Mouse (Mus musculus) hindbrain, postnatal 0 days (tissue): ENCODE measurements at regions not wholly inside any gene's neighbourhood (a gene's known extent, or its start where the extent isn't known, plus 50 kb on each side); places are given as distances from the start of the nearest gene placed in this dataset.

Experiments used
- ATAC-seq: fragments of 200-750 bp; cut with Nextera tagmentation; 2 replicates; pipeline ENCODE4 v1.8.0; 2017; ENCODE audit warnings: mild to moderate bottlenecking, moderate TSS enrichment, moderate library complexity
- DNase-seq: peaks from one replicate; pipeline ENCODE4 v3.0.0-alpha.2; 2015; ENCODE audit warnings: low spot score
- H3K27ac ChIP-seq: fragments of 300-500 bp; sonication (generic); 2 replicates; pipeline ENCODE4 v1.5.1; 2014; ENCODE audit warnings: mild to moderate bottlenecking
- H3K27me3 ChIP-seq: fragments of 300-500 bp; sonication (generic); 2 replicates; pipeline ENCODE4 v1.6.1; 2014; ENCODE audit warnings: low read length, mixed read lengths; ENCODE audit not compliant: insufficient read depth
- H3K36me3 ChIP-seq: fragments of 300-500 bp; sonication (generic); 2 replicates; pipeline ENCODE4 v1.6.1; 2014; ENCODE audit warnings: low read length, mixed read lengths; ENCODE audit not compliant: insufficient read depth
- H3K4me1 ChIP-seq: fragments of 300-500 bp; sonication (generic); 2 replicates; pipeline ENCODE4 v1.6.1; 2014; ENCODE audit warnings: antibody characterized with exemption, low read length, mixed read lengths; ENCODE audit not compliant: insufficient read depth
- H3K4me2 ChIP-seq: fragments of 300-500 bp; sonication (generic); 2 replicates; pipeline ENCODE4 v1.6.1; 2014; ENCODE audit warnings: low read depth, mild to moderate bottlenecking, low read length, moderate library complexity, mixed read lengths
- H3K4me3 ChIP-seq: fragments of 300-500 bp; sonication (generic); 2 replicates; pipeline ENCODE4 v1.5.1; 2014; ENCODE audit warnings: low read length
- H3K9ac ChIP-seq: fragments of 300-500 bp; sonication (generic); replicated peaks from 2 replicates; pipeline ENCODE4 v1.6.1; 2014; ENCODE audit warnings: mild to moderate bottlenecking, low read length, moderate library complexity, mixed read lengths
- H3K9me3 ChIP-seq: fragments of 300-500 bp; sonication (generic); 2 replicates; pipeline ENCODE4 v1.6.1; 2016; ENCODE audit warnings: low read length, mixed read lengths
- CTCF ChIP-seq: IDR thresholded peaks from 2 replicates; pipeline ENCODE4 v1.5.1; 2016; ENCODE audit warnings: antibody characterized with exemption, control low read depth, low read depth
- WGBS: fragments of 180-500 bp; shearing (Covaris S2); extraction: QIAGEN DNeasy Blood & Tissue Kit; methylation state at CpG from one replicate; pipeline ENCODE4 v1.1.7; 2014; 5-methylcytosine and 5-hydroxymethylcytosine counted together

DNA sequence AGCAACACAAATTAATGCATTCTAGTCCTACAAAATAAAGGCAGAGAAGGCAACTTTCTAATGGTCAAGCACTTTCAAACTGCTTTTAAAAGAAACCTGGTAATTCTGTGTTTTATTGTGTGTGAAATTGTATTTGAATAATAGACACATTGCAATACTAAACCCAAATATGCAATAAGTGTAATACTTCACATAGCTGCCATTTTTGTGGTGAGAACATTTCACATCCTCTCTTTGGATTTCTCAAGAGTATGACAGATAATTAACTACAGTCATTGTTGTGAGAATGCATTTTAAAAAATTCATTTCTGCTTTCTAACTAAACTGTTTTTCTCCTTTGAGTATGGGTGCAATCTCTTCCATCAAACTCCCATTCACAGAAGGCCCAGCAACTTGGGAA is 256.4 kb downstream of the Sema3d start:
- H3K27me3 ChIP-seq: no peaks in the 10 kb centered on the region
- no peaks in the 10 kb centered on the region for H3K9me3 ChIP-seq
- no peak overlapping the region for H3K9ac ChIP-seq
- ATAC-seq: no peak
- H3K27ac ChIP-seq: no peak overlapping the region
- no peak overlapping the region for H3K4me3 ChIP-seq
- TF ChIP-seq CTCF: no peak
- no peak for DNase-seq
- H3K4me2 ChIP-seq: no peak overlapping the region
- no peaks in the 10 kb centered on the region for H3K36me3 ChIP-seq
- no peaks in the 10 kb centered on the region for H3K4me1 ChIP-seq

DNA sequence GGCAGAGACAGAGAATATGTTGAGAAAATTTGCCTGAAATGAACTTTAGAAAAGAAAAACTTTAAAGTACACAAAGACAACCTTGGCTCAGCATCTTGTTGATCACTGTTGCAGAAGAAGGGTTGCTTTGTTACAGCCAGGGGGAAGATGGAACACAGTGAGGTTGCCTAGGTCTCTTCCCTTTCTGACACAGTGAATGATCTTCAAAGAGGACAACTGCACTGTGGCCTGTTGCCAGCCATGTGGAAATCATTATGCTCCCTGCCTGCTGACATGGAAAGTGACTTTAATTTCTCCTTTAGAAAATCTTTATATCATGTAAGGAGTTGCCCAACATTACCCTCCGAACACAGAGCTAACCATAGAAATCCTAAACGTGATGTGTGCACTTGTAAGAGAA is 263.1 kb downstream of the Sema3d start:
- TF ChIP-seq CTCF: no peak
- WGBS: 56% methylated on average over 2 of the region's 2 CpGs
- no peaks in the 10 kb centered on the region for H3K27me3 ChIP-seq

DNA sequence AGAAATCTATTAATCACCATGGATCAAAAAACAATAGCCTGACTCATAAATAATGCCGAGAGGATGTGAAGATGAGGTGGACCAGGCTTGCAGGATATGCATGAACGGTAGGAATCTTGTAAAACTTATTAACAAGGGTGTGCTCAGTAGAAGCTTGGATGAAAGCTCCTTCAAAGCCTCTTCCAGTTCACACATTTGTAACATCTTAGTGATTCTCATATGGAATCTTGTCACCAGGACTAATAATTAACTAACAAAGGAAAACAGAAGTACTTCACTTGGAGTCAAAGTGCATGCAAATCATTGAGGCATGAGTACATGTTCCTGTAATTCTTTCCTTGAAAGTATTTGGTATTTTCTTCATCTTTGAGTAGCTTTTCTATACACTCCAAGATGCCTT is 290.5 kb downstream of the Sema3d start:
- no peak for ATAC-seq
- H3K9me3 ChIP-seq: no peaks in the 10 kb centered on the region
- DNase-seq: no peak
- no peak overlapping the region for H3K27ac ChIP-seq
- H3K4me1 ChIP-seq: no peaks in the 10 kb centered on the region
- H3K27me3 ChIP-seq: no peaks in the 10 kb centered on the region
- H3K9ac ChIP-seq: no peak overlapping the region
- no peak for TF ChIP-seq CTCF
- WGBS: 81% methylated on average over 2 of the region's 2 CpGs
- H3K36me3 ChIP-seq: no peaks in the 10 kb centered on the region
- no peak overlapping the region for H3K4me3 ChIP-seq
- H3K4me2 ChIP-seq: no peak overlapping the region

More for the DNA sequence above, 263.1 kb downstream of the Sema3d start:
- ATAC-seq (no peak), DNase-seq (no peak)
- Histone ChIP-seq H3K9me3 (no peaks in the 10 kb centered on the region), H3K4me1 (no peaks in the 10 kb centered on the region), H3K4me2 (no peak overlapping the region), H3K27ac (no peak overlapping the region), H3K9ac (no peak overlapping the region), H3K4me3 (no peak overlapping the region), H3K36me3 (no peaks in the 10 kb centered on the region)

DNA sequence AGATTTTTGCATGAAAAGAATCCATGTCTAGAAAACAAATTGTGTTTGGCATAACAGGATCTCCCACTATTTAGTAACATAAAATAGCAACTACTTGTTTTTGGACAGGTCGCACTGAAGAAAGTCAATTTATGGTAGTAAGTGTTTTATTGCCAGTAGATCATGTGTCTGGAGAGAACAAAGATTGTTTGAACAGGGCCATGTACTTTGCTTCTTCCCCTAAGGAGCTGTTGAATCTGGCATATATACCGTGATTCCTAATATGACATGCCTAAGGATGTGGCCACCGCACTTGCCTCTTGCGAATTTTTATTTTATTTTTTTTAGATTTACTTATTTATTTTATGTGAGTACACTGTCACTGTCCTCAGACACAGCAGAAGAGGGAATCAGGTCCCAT is 290.9 kb downstream of the Sema3d start:
- Histone ChIP-seq H3K27me3 (no peaks in the 10 kb centered on the region), H3K36me3 (no peaks in the 10 kb centered on the region), H3K9ac (no peak overlapping the region), H3K27ac (no peak overlapping the region), H3K4me3 (no peak overlapping the region), H3K4me1 (no peaks in the 10 kb centered on the region), H3K9me3 (no peaks in the 10 kb centered on the region), H3K4me2 (no peak overlapping the region)
- ATAC-seq (no peak), DNase-seq (no peak)
- no peak for TF ChIP-seq CTCF
- WGBS: 93% methylated on average over 4 of the region's 4 CpGs

DNA sequence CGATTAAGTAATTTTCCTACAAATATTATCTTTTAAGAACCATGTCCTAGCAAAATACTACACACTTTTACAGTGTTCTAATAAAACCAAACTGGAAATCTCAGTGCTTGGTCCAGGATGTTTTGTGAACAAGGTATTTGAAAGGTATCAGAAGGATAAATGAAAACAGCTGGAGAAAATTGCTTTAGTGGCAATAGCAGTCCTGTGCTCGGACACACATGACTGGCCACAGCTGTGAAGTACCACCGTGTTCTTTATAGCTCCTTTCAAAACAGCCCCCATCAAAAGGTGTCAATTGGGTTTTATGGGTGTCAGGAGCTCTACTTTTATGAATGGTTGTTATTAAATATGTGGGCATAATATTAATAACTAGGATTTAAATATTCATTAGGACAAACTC is 293.5 kb downstream of the Sema3d start:
- no peak for TF ChIP-seq CTCF
- Histone ChIP-seq H3K9me3 (no peaks in the 10 kb centered on the region), H3K36me3 (no peaks in the 10 kb centered on the region), H3K27me3 (no peaks in the 10 kb centered on the region), H3K4me2 (no peak overlapping the region), H3K4me3 (no peak overlapping the region), H3K9ac (no peak overlapping the region), H3K27ac (no peak overlapping the region), H3K4me1 (no peaks in the 10 kb centered on the region)
- DNase-seq (no peak), ATAC-seq (no peak)
- WGBS: 58% methylated on average over 3 of the region's 3 CpGs

DNA sequence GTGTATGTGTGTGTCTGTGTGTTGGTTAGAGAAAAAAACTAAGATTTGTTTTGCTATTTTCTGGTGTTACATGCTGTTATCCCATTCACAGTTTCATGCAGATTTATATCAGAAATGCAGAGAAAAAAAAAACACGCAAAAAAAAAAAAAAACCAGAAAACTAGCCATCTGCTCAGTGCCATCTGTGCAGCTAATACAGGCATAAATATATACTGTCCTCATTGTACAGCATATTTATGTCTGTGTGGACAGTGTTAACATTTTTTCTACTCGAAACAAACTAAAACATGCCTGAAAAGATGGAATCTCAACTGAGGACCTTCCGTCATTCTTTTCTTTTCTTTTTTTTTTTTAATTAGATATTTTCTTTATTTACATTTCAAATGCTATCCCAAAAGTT is 331.7 kb downstream of the Sema3d start:
- Histone ChIP-seq H3K27me3 (no peaks in the 10 kb centered on the region), H3K4me1 (no peaks in the 10 kb centered on the region), H3K4me3 (no peak overlapping the region), H3K27ac (no peak overlapping the region), H3K9ac (no peak overlapping the region), H3K9me3 (peaks cover 6% of the 10 kb centered on the region), H3K4me2 (no peak overlapping the region), H3K36me3 (no peaks in the 10 kb centered on the region)
- no peak for TF ChIP-seq CTCF
- no peak for DNase-seq
- no peak for ATAC-seq
- WGBS: 75% methylated on average over 3 of the region's 3 CpGs

DNA sequence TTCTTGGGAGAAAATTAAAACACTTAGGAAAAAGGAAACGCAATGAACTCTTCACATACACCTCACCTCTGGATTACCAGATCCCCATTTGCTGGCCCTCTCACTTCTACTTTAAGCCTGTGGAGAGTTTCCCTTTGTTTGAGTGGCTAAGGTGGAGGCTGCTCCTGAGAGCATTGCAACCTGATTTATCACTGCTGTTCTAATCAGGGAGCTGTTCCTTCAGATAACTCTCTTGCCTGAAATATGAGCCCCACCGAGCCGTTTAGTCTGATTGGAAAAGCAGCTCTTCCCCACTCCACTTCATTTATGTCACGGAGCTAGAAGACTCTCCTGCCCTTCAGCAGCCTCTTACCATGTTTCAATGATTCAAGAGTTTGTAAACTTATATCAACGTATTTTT is 368.3 kb downstream of the Sema3d start:
- H3K9me3 ChIP-seq: no peaks in the 10 kb centered on the region

More for the DNA sequence above, 368.3 kb downstream of the Sema3d start:
- Histone ChIP-seq H3K36me3 (no peaks in the 10 kb centered on the region), H3K4me1 (no peaks in the 10 kb centered on the region), H3K4me2 (no peak overlapping the region), H3K4me3 (no peak overlapping the region), H3K27me3 (no peaks in the 10 kb centered on the region), H3K27ac (no peak overlapping the region), H3K9ac (no peak overlapping the region)
- ATAC-seq: no peak
- TF ChIP-seq CTCF: no peak
- no peak for DNase-seq
- 54% methylated on average over 5 of the region's 5 CpGs for WGBS
